Mouse (Mus musculus) urinary bladder, postnatal 4 days (tissue): Measurements from ENCODE around the gene Fam102a.

ENCODE experiments used
- DNase-seq, 2 experiments: peaks; one replicate each; pipeline ENCODE4 v3.0.0; 2021 to 2022; ENCODE audit warnings: low spot score in 2 of 2

Fam102a gene

DNA sequence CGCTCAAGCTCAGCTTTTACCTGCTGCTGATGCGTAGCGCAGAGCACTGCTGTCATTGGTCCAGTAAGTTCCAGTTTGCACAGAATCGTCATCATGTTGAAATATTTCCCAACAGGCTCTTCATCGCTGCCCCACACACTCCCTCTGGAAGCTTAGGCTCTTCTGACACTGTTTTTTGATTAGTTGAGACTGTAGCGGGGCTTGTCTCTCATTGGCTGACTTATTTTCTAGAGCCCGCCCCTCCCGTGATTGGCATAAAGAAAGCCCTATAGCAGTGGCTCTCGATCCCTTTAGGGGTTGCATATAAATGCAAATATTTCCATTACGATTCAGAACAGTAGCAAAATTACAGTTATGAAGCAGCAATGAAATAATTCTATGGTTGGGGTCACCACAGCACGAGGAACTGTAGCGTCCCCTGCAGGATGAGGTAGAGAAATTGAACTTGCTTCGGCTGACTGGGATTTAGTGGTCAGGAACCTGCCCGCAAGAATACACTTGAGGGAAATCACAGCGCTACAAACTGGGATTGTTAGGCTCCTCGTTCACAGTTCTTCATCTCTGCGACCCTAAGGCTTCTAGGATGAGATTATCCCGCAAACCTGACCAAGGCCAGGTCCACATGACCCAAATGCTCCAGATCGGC is 46.4 kb downstream of the Fam102a start:
- DNase-seq: no peak

DNA sequence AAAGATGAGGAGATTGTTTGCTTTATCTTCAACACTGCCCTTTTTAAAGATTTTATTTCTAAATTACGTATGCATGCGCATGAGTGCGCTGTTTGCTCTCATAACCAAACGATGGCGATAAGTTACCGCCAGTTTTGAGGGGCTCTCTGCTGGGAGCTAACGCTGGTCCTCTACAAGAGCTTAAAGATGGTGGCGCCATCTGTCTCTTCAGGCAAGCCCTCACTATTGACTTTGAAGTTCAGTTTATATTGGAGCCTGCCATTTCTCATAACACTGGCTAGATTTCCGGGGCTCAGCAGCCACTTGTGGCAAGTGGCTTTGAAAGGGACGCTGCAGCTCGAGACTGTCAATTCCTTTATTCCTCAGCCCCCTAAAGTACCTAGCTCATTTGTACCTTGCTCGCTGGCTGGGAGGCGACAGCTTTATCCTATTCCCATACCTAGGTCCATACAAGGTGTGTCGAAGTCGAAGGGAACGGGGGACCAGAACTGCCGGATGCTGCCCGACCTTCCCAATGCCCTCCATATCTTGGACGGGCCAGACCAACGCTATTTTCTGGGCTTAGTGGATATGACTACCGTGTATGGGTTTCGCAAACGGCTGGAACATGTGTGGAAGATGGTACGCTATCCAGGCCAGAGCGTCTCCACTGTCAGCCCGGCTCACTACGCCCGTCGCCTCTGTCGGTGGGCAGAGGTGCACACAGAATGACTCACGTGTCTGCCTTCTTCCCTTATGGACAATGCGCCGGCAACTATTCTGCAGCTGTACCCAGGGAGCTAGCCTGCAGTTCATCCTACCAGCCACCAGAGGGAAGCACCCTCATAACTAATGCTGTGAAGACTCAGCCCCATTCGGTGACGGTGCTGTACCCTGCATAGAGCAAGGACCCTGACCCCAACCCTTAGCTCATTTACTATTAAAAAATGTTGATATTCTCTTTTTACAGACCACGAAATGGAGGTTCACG is 48.0 kb downstream of the Fam102a start:
- peak; percentile 72 to 79 for DNase-seq

DNA sequence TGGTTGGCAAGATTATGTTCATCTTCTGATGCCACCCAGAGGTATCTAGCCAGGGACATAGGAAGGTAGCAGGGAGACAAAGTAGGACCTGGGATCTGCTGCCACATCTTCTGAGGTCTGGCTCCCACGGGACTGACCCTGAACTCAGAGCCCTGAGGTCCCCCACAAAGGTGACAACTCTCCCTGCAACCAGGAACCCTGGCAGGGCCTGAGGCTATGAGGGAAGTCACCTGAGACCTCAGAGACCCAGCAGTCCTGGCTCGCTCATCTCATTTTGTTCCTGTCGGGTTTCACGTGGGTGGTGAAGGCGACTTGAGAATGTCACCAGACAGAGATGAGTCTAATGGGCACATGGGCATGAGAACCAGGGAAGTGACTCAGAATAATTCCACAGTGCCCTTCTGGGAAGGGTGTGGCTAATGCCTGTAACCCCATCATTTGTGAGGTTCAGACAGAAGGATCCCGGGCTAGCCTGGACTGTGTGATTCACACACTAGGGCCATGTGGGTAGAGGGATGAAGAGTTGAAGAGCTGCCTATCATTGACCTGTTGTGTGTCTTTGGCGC is 50.1 kb downstream of the Fam102a start:
- DNase-seq: no peak

- DNase-seq: peak; percentile 89 to 93
Observed at GRCm38 (mm10) chr2:32586871-32587351, 51.8 kb downstream of the Fam102a start, which contains the start of gene St6galnac4. St6galnac4 (plus strand) TSS chr2:32587095.

- DNase-seq: no peak
Observed at GRCm38 (mm10) chr2:32587731-32588321, 52.7 kb downstream of the Fam102a start.

DNA sequence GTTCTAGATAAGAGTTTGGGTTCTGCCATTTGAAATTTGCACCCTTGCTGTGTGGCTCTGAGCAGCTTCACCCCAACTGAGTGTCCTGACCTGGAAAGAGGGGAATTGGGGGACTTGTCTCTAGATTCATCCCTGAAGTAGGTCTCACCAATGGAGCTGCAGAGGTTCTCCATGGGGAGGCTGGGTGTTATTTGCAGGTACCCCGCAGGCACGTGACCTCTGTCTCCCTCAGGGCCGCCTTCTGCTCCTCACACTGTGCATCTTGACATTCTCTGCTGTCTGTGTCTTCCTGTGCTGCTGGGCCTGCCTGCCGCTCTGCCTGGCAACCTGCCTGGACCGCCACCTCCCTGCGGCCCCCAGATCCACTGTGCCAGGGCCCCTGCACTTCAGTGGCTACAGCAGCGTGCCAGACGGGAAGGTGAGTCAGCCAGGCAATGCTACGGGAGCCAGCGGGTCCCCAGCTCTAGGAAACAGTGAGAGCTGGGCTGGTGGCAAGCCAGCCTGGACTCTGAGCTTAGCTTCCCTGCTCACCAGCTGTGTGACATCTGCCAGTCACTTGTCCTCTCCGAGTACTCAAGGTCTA is 54.2 kb downstream of the Fam102a start:
- DNase-seq: no peak

GRCm38 (mm10) chr2:32590224-32590623 is 55.1 kb downstream of the Fam102a start:
- no peak for DNase-seq

- DNase-seq: no peak
Observed at GRCm38 (mm10) chr2:32591249-32591648, 56.1 kb downstream of the Fam102a start.

GRCm38 (mm10) chr2:32596725-32597124 is 61.6 kb downstream of the Fam102a start:
- DNase-seq: no peak

- no peak for DNase-seq
Observed at GRCm38 (mm10) chr2:32597248-32597647, 62.1 kb downstream of the Fam102a start.

GRCm38 (mm10) chr2:32597699-32598098 is 62.6 kb downstream of the Fam102a start:
- no peak for DNase-seq

GRCm38 (mm10) chr2:32598506-32598905 is 63.4 kb downstream of the Fam102a start:
- no peak for DNase-seq

- no peak for DNase-seq
Observed at GRCm38 (mm10) chr2:32599409-32599808, 64.3 kb downstream of the Fam102a start, which contains the start of gene St6galnac6. St6galnac6 (plus strand) TSS chr2:32599709.

- no peak for DNase-seq
Observed at GRCm38 (mm10) chr2:32601417-32602065, 66.4 kb downstream of the Fam102a start.

DNA sequence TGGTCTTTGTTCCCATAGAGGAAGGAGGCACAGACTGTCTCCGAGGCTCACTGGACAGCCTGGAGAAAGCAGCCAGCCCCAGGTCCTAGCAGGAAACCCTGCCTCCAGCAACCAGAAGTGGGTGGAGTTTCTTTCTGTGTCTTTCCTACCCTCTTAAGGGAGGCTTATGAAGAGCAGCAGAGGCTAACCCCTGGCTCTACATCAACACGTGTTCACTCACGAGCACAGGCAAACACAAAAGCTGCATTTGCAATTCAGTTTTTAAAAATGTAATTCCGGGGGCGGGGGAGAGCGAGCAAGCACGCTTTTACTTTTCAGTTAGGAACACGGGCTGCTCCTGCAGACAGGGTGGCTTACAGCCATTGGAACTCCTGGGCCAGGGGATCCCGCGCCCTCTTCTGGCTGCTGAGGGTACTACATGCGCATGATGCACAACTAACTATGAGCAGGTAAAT is 67.5 kb downstream of the Fam102a start:
- peak; percentile 80 to 92 for DNase-seq

DNA sequence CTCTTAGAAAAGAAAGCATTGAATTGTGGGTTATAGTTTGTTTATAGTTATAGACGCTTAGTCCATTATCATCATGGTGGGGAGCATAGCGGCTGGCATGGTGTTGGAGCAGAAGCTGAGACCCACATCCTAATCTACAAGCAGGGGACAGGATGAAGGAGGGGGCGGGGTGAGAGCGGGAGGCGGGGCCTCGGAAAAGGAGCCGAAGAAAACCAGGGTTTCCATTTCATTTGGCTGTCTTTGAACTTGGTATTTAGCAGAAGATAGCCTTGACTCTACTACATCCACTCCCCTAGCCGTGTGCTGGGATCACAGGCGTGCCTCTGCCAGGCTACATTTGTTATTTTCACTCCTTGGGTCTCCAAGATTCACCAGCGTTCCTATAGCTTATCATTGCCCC is 69.5 kb downstream of the Fam102a start:
- no peak for DNase-seq

DNA sequence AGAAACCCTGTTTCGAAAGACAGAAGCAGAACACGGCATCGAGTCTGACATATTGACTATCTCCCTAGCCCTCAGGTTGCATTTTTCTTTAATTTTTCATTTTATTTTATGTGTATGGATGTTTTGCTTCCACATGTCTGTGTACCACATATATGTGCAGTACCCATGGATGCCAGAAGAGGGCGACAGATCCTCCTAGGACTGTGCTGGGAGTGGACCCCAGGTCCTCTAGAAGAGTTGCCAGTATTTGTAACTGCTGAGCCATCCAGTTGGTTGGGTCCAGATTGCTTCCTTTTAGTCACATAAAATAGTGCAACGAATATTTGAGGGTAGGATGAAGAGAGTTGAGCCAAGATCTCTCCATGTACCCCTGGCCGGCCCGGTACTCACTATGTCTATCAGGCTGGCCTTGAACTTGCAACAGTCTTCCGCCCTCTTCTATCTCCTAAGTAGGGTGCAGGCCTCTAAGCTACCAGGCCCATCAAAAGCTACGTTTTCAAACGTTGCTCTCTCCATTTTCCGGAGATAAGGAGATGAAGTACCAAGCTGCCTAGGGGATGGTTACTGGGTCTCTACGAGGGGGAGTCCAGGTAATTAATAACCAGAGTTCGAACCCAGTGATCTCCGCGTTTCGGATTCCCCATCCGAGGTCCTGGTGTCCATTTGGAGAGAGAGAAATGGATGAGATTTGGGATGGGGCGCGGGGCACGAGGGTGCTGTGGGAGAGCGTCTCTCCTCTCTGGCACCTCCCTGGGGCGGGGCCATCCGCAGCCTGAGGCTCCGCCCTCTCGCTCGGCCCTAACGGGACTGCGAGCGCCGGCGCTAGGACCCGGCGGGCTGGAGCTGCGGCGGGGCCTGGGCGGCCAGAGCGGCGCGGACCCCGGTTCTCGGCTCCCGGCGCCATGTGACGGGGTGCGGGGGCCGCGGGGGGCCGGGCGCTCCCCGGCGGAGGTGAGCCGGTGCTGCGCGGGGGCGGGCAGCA is 71.3 kb downstream of the Fam102a start:
- peak; percentile 83 to 88 for DNase-seq

GRCm38 (mm10) chr2:32607262-32607947 is 72.3 kb downstream of the Fam102a start:
- DNase-seq: peak in 1 of 2 experiments; percentile 48
